Mouse (Mus musculus) olfactory bulb, adult 2 months (tissue): ENCODE measurements at regions not wholly inside any gene's neighbourhood (a gene's known extent, or its start where the extent isn't known, plus 50 kb on each side); places are given as distances from the start of the nearest gene placed in this dataset.
A peak's percentile ranks its signal among the peaks of the same experiment; 100 is the strongest.

Experiments used
- H3K27ac ChIP-seq: fragments of 200-500 bp; 2 replicates; pipeline ENCODE4 v1.5.1; 2012; ENCODE audit warnings: low read depth, low read length; ENCODE audit not compliant: insufficient read depth
- H3K4me1 ChIP-seq: fragments of 200-500 bp; 2 replicates; pipeline ENCODE4 v1.6.1; 2012; ENCODE audit warnings: low read length; ENCODE audit not compliant: control insufficient read depth, insufficient read depth
- H3K4me3 ChIP-seq: fragments of 200-500 bp; 2 replicates; pipeline ENCODE4 v1.5.1; 2012; ENCODE audit warnings: mild to moderate bottlenecking, low read depth, low read length, moderate library complexity; ENCODE audit not compliant: insufficient read depth
- CTCF ChIP-seq: fragments of 200-500 bp; IDR thresholded peaks from 2 replicates; pipeline ENCODE4 v1.5.1; 2012; ENCODE audit warnings: low read depth, mild to moderate bottlenecking, low read length, moderate library complexity; ENCODE audit not compliant: insufficient read depth
- POLR2A ChIP-seq: fragments of 200-500 bp; IDR thresholded peaks from 2 replicates; pipeline ENCODE4 v1.6.1; 2012; ENCODE audit warnings: mild to moderate bottlenecking, low read depth, low read length, moderate library complexity; ENCODE audit not compliant: insufficient read depth
- WGBS: fragments of 180-500 bp; shearing (Covaris S2); methylation state at CpG from one replicate; pipeline ENCODE4 v1.1.7; 2018; 5-methylcytosine and 5-hydroxymethylcytosine counted together

- Histone ChIP-seq H3K27ac (no peak overlapping the region), H3K4me1 (no peaks in the 10 kb centered on the region), H3K4me3 (no peak overlapping the region)
- WGBS: 95% methylated on average over 16 of the region's 16 CpGs
- no peak for TF ChIP-seq POLR2A
- TF ChIP-seq CTCF: no peak
Observed at GRCm38 (mm10) chr10:117549854-117550605, 79.3 kb upstream of the Cpm start.

DNA sequence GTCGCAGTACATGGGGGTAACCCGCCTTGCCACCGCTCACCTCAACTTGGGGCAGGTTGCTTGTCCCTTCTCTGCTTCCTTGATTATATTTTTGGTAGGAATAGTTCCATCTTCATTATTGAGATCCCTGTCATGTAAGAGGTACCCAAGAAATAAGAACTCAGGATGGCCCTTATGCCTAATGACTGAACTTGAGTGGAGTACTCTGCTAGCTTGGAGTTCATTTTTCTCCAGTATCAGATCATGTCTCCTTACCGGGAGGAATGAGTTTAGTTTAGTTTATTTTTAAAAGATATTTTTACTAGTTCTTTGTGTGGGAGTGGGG, 79.8 kb upstream of the Cpm start:
- 90% methylated on average over 4 of the region's 4 CpGs for WGBS
- no peak overlapping the region for H3K27ac ChIP-seq
- no peak overlapping the region for H3K4me3 ChIP-seq
- H3K4me1 ChIP-seq: peaks cover 2% of the 10 kb centered on the region
- TF ChIP-seq CTCF (no peak), POLR2A (no peak)

- no peak for TF ChIP-seq CTCF
- no peak for TF ChIP-seq POLR2A
Observed at GRCm38 (mm10) chr10:117548775-117549505, 80.4 kb upstream of the Cpm start.

DNA sequence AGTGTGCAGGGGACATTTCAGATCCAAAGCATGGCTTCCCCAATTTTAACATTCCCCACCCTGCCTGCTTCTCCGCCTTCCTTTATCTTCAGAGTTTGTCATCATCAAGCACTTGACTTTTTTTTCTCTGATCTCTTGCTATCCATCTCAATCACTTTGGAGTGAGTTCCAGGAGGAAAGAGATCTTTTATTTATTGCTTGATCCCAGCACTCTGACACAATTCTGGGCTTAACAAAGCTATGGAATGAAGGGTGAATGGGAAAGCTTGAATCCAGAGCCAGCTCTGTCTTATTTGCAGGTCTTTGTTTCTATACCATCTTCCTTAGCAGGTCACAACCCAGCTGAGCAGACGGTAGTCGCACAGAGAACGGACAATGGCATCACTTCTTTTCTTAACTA, 81.0 kb upstream of the Cpm start:
- H3K4me3 ChIP-seq: no peak overlapping the region
- TF ChIP-seq CTCF: no peak
- no peak for TF ChIP-seq POLR2A
- H3K4me1 ChIP-seq: peaks cover 3% of the 10 kb centered on the region
- H3K27ac ChIP-seq: no peak overlapping the region
- WGBS: 95% methylated on average over 4 of the region's 4 CpGs

More at GRCm38 (mm10) chr10:117548775-117549505, 80.4 kb upstream of the Cpm start:
- no peak overlapping the region for H3K4me3 ChIP-seq
- WGBS: 89% methylated on average over 23 of the region's 23 CpGs
- no peak overlapping the region for H3K27ac ChIP-seq
- peaks cover 3% of the 10 kb centered on the region for H3K4me1 ChIP-seq

DNA sequence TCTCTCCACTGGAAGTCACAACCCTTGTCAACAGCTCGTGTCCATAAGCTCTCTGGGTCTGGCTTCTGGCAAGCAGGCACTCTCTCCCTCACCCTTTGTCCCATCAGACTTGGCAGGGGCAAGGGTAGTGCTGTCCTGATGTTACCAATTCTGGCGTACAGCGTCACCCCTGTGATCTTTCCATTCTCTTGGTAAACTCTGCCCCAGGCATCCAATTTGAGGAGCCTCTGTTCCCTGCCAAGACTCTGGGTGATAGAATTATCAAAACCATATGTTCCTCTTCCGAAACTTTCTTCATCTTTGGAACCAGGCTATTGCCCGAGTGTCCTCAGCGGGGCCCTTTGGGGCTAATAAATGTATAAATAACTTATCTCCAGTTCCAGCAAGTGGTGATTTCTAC, 82.0 kb upstream of the Cpm start:
- TF ChIP-seq POLR2A (no peak), CTCF (no peak)
- no peak overlapping the region for H3K27ac ChIP-seq
- H3K4me1 ChIP-seq: peaks cover 3% of the 10 kb centered on the region
- 88% methylated on average over 6 of the region's 6 CpGs for WGBS
- H3K4me3 ChIP-seq: no peak overlapping the region

GRCm38 (mm10) chr10:117545842-117546631, 83.3 kb upstream of the Cpm start:
- peaks cover 3% of the 10 kb centered on the region for H3K4me1 ChIP-seq
- H3K4me3 ChIP-seq: no peak overlapping the region
- 93% methylated on average over 5 of the region's 5 CpGs for WGBS
- TF ChIP-seq POLR2A (no peak), CTCF (no peak)
- no peak overlapping the region for H3K27ac ChIP-seq

GRCm38 (mm10) chr10:117544680-117545546, 84.4 kb upstream of the Cpm start:
- H3K4me1 ChIP-seq: peaks cover 3% of the 10 kb centered on the region
- WGBS: 44% methylated on average over 15 of the region's 15 CpGs
- no peak for TF ChIP-seq CTCF
- H3K27ac ChIP-seq: no peak overlapping the region
- peak overlapping the region; percentile 6; the same call in 1 of the 2 replicates for H3K4me3 ChIP-seq

DNA sequence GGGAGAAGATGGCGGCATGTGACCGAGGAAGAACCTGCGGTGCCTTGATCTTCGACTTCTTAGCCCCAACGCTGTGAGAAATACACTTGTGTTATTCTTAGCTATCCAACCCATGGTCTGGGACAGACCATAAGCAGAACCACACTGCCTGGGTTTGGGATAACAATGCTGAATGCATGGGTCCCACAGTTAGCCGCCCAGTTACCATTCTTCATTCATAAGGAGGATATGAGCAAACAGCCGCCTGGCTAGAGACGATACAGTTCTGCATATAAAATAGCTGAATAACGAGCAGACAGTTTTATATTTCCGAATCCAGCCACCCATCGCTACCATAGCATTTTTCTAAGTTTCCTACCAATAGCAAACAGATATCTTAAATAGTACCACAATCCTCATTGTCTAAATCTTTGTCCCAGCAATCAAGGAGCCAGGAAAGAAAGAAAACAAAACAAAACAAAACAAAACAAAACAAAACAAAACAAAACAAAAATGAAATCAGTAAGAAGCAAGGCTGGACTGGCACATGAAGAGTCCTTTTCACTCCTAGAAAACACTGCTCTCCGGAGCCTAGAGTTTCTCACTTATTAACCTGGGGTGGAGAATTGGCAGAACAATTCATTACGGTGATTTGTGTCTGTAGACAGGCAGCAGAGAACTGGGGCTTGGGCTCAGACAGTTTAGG, 85.2 kb upstream of the Cpm start:
- H3K27ac ChIP-seq: no peak overlapping the region
- H3K4me3 ChIP-seq: peak overlapping the region; percentile 6; the same call in 1 of the 2 replicates
- 76% methylated on average over 13 of the region's 13 CpGs for WGBS
- peaks cover 3% of the 10 kb centered on the region for H3K4me1 ChIP-seq
- TF ChIP-seq POLR2A (no peak), CTCF (no peak)
